Mouse (Mus musculus) liver, embryonic 14.5 days (tissue): Measurements from ENCODE around the gene Dtx3.

Experiments
- CTCF ChIP-seq: IDR thresholded peaks from 2 replicates; pipeline ENCODE4 v1.5.1; 2016; ENCODE audit warnings: antibody characterized with exemption, low read depth, control low read depth
- EP300 ChIP-seq: IDR thresholded peaks from 2 replicates; pipeline ENCODE4 v1.6.1; 2016; ENCODE audit warnings: antibody characterized with exemption, low read depth

DNA sequence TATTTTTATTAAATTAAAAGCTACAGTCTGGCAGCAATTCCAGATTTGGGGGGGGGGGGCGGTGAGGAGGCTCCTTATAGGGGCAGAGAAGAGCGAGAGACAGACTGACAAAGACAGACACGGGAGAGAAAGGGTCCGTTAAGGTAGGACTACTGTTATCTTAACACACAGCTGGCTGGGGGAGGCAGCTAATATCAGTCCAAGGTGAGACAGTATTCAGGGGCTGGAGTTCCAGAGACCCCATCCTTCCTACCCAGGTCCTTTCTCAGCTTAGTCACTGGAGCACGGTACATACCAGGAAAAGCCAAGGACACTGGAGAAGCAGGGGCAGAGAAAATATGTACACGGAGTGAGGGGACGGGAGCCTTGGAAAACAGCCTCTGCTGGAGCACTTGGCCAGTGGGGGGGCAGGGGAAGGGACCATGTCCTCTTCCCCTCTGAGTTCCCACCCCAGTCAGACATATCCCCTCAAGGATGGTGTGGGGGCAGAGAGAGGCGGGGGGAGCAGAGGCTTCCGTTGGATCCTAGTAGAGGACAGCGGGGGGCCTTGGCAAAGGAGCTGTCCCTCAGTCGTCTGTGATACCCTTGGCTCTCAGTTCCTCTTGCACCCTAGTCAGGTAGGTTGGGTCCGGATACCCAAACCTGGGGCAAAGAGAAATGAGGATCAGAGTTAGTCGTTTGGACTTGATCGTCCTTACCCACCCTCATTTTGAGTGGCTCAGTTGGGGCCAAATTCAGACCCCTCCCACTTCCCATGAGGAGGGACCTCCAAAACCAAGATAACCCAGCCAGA is 4.9 kb downstream of the Dtx3 start:
- TF ChIP-seq CTCF (no peak), EP300 (peak; percentile 56)
